Mouse (Mus musculus) heart, embryonic 10.5 days (tissue): ENCODE results near the gene Vgll2. TPM values are rescaled to one million over a fixed set of nuclear protein-coding genes. Genes with fewer than 3 reads are reported as not detected.

Source experiments
- DNase-seq: peaks from one replicate; pipeline ENCODE4 v3.0.0-alpha.2; 2017; ENCODE audit warnings: low spot score
- H3K27ac ChIP-seq: fragments of 300-500 bp; sonication (generic); 2 replicates; pipeline ENCODE4 v1.5.1; 2016; ENCODE audit warnings: mild to moderate bottlenecking
- H3K27me3 ChIP-seq: fragments of 300-500 bp; sonication (generic); 2 replicates; pipeline ENCODE4 v1.6.1; 2016; ENCODE audit warnings: mild to moderate bottlenecking; ENCODE audit not compliant: poor library complexity, insufficient read depth, severe bottlenecking
- H3K36me3 ChIP-seq: fragments of 300-500 bp; sonication (generic); 2 replicates; pipeline ENCODE4 v1.6.1; 2016; ENCODE audit warnings: mild to moderate bottlenecking, moderate library complexity
- H3K4me1 ChIP-seq: fragments of 300-500 bp; sonication (generic); 2 replicates; pipeline ENCODE4 v1.6.1; 2016; ENCODE audit warnings: mild to moderate bottlenecking
- H3K4me3 ChIP-seq: fragments of 300-500 bp; sonication (generic); 2 replicates; pipeline ENCODE4 v1.5.1; 2016; ENCODE audit warnings: mild to moderate bottlenecking, moderate library complexity
- H3K9me3 ChIP-seq: fragments of 300-500 bp; sonication (generic); 2 replicates; pipeline ENCODE4 v1.6.1; 2016; ENCODE audit warnings: mild to moderate bottlenecking, moderate library complexity
- WGBS: fragments of 180-500 bp; shearing (Covaris S2); methylation state at CpG from one replicate; pipeline ENCODE4 v1.1.7; 2016; 5-methylcytosine and 5-hydroxymethylcytosine counted together
- polyA plus RNA-seq: library from polyadenylated mRNA; unstranded; fragments of >200 nt; fragmentation: Nextera tagmentation; extraction: Ambion mirVana; gene quantifications from 2 replicates; pipeline ENCODE4 v1.2.1, GENCODE M21; 2016

The Vgll2 gene
- polyA plus RNA-seq, result 0.96 and 2.9 TPM in 2 replicates

- peaks cover 20% of the 10 kb centered on the region for H3K4me1 ChIP-seq
- peaks cover 93% of the 10 kb centered on the region for H3K27me3 ChIP-seq
- no peaks in the 10 kb centered on the region for H3K36me3 ChIP-seq
- WGBS, result under 1% methylated on average over 60 of the region's 60 CpGs
- no peaks in the 10 kb centered on the region for H3K9me3 ChIP-seq
- peak within 1 kb of the TSS; percentile 64 for H3K4me3 ChIP-seq
- DNase-seq, result no peak
- H3K27ac ChIP-seq, result no peak within 1 kb of the TSS
Measured at GRCm38 (mm10) chr10:52022413-52023212, at the start of gene Vgll2. TSS of gene Vgll2 (plus strand) at chr10:52022502.

- 59% methylated on average over 4 of the region's 4 CpGs for WGBS
- no peak overlapping the region for H3K4me3 ChIP-seq
- H3K4me1 ChIP-seq, result no peaks in the 10 kb centered on the region
- no peaks in the 10 kb centered on the region for H3K9me3 ChIP-seq
- H3K27ac ChIP-seq, result no peak overlapping the region
- DNase-seq, result no peak
- H3K36me3 ChIP-seq, result no peaks in the 10 kb centered on the region
- H3K27me3 ChIP-seq, result no peaks in the 10 kb centered on the region
Measured at GRCm38 (mm10) chr10:51975137-51975536, 47.2 kb upstream of the Vgll2 start.

- 78% methylated on average over 3 of the region's 3 CpGs for WGBS
- H3K4me3 ChIP-seq, result no peak overlapping the region
- H3K4me1 ChIP-seq, result no peaks in the 10 kb centered on the region
- H3K27ac ChIP-seq, result no peak overlapping the region
- no peaks in the 10 kb centered on the region for H3K9me3 ChIP-seq
- H3K36me3 ChIP-seq, result no peaks in the 10 kb centered on the region
- no peak for DNase-seq
- H3K27me3 ChIP-seq, result no peaks in the 10 kb centered on the region
Measured at GRCm38 (mm10) chr10:51975587-51975986, 46.7 kb upstream of the Vgll2 start.

GRCm38 (mm10) chr10:51981651-51982050 lies 40.7 kb upstream of the Vgll2 start:
- DNase-seq, result no peak
- Histone ChIP-seq H3K36me3 (no peaks in the 10 kb centered on the region), H3K4me3 (no peak overlapping the region), H3K4me1 (no peaks in the 10 kb centered on the region), H3K9me3 (no peaks in the 10 kb centered on the region), H3K27me3 (no peaks in the 10 kb centered on the region), H3K27ac (no peak overlapping the region)
- 74% methylated on average over 6 of the region's 6 CpGs for WGBS

- H3K36me3 ChIP-seq, result no peaks in the 10 kb centered on the region
- WGBS, result 85% methylated on average over 6 of the region's 6 CpGs
- no peak overlapping the region for H3K4me3 ChIP-seq
- H3K9me3 ChIP-seq, result no peaks in the 10 kb centered on the region
- no peaks in the 10 kb centered on the region for H3K4me1 ChIP-seq
- no peak overlapping the region for H3K27ac ChIP-seq
- DNase-seq, result no peak
- no peaks in the 10 kb centered on the region for H3K27me3 ChIP-seq
Measured at GRCm38 (mm10) chr10:51982395-51982794, 39.9 kb upstream of the Vgll2 start.

- no peaks in the 10 kb centered on the region for H3K36me3 ChIP-seq
- H3K27me3 ChIP-seq, result peaks cover 52% of the 10 kb centered on the region
- H3K4me3 ChIP-seq, result no peak overlapping the region
- H3K9me3 ChIP-seq, result no peaks in the 10 kb centered on the region
- H3K4me1 ChIP-seq, result peaks cover 13% of the 10 kb centered on the region
- H3K27ac ChIP-seq, result no peak overlapping the region
- WGBS, result 63% methylated on average over 1 of the region's 1 CpGs
- no peak for DNase-seq
Measured at GRCm38 (mm10) chr10:52018471-52018870, 3.8 kb upstream of the Vgll2 start.

GRCm38 (mm10) chr10:52021231-52021630 lies 1.1 kb upstream of the Vgll2 start:
- Histone ChIP-seq H3K36me3 (no peaks in the 10 kb centered on the region), H3K27me3 (peaks cover 79% of the 10 kb centered on the region), H3K4me1 (peaks cover 13% of the 10 kb centered on the region), H3K9me3 (no peaks in the 10 kb centered on the region), H3K27ac (no peak overlapping the region), H3K4me3 (peak overlapping the region; percentile 64; the same call in 1 of the 2 replicates)
- no peak for DNase-seq
- WGBS, result 1% methylated on average over 9 of the region's 9 CpGs

- peak overlapping the region; percentile 64 for H3K4me3 ChIP-seq
- under 1% methylated on average over 14 of the region's 15 CpGs for WGBS
- H3K27ac ChIP-seq, result no peak overlapping the region
- H3K9me3 ChIP-seq, result no peaks in the 10 kb centered on the region
- DNase-seq, result no peak
- peaks cover 13% of the 10 kb centered on the region for H3K4me1 ChIP-seq
- H3K27me3 ChIP-seq, result peaks cover 86% of the 10 kb centered on the region
- no peaks in the 10 kb centered on the region for H3K36me3 ChIP-seq
Measured at GRCm38 (mm10) chr10:52021736-52022394, 437 bp upstream of the Vgll2 start.

- H3K4me3 ChIP-seq, result peak overlapping the region; percentile 64
- H3K4me1 ChIP-seq, result peaks cover 24% of the 10 kb centered on the region
- H3K9me3 ChIP-seq, result no peaks in the 10 kb centered on the region
- no peaks in the 10 kb centered on the region for H3K36me3 ChIP-seq
- H3K27me3 ChIP-seq, result peaks cover 99% of the 10 kb centered on the region
- no peak overlapping the region for H3K27ac ChIP-seq
- DNase-seq, result no peak
- WGBS, result 3% methylated on average over 17 of the region's 17 CpGs
Measured at GRCm38 (mm10) chr10:52023213-52024052, 1.1 kb downstream of the Vgll2 start.

- no peak for DNase-seq
- no peaks in the 10 kb centered on the region for H3K36me3 ChIP-seq
- WGBS, result 11% methylated on average over 2 of the region's 2 CpGs
Measured at GRCm38 (mm10) chr10:52024053-52024410, 1.7 kb downstream of the Vgll2 start.

GRCm38 (mm10) chr10:52025291-52025690 lies 3.0 kb downstream of the Vgll2 start:
- 4% methylated on average over 1 of the region's 1 CpGs for WGBS
- peaks cover 27% of the 10 kb centered on the region for H3K4me1 ChIP-seq
- no peak overlapping the region for H3K27ac ChIP-seq
- no peak overlapping the region for H3K4me3 ChIP-seq
- peaks cover 99% of the 10 kb centered on the region for H3K27me3 ChIP-seq
- no peaks in the 10 kb centered on the region for H3K36me3 ChIP-seq
- DNase-seq, result no peak
- H3K9me3 ChIP-seq, result no peaks in the 10 kb centered on the region

More at GRCm38 (mm10) chr10:52024053-52024410, 1.7 kb downstream of the Vgll2 start:
- Histone ChIP-seq H3K27ac (no peak overlapping the region), H3K4me3 (no peak overlapping the region), H3K27me3 (peaks cover 99% of the 10 kb centered on the region), H3K9me3 (no peaks in the 10 kb centered on the region), H3K4me1 (peaks cover 24% of the 10 kb centered on the region)

- Histone ChIP-seq H3K36me3 (no peaks in the 10 kb centered on the region), H3K27ac (no peak overlapping the region), H3K4me3 (no peak overlapping the region), H3K4me1 (peaks cover 27% of the 10 kb centered on the region), H3K27me3 (peaks cover 98% of the 10 kb centered on the region), H3K9me3 (no peaks in the 10 kb centered on the region)
- WGBS, result 9% methylated on average over 7 of the region's 7 CpGs
- no peak for DNase-seq
Measured at GRCm38 (mm10) chr10:52025821-52026220, 3.5 kb downstream of the Vgll2 start.
